Mouse (Mus musculus) midbrain, embryonic 11.5 days (tissue): ENCODE results near the gene Dscam. TPM values are rescaled to one million over a fixed set of nuclear protein-coding genes. Genes with fewer than 3 reads are reported as not detected.
A peak's percentile ranks its signal among the peaks of the same experiment; 100 is the strongest.

Experiments
- ATAC-seq: fragments of 200-750 bp; cut with Nextera tagmentation; 2 replicates; pipeline ENCODE4 v1.8.0; 2017; ENCODE audit warnings: moderate TSS enrichment, moderate library complexity; ENCODE audit not compliant: low FRiP score
- DNase-seq: peaks from one replicate; pipeline ENCODE4 v3.0.0; 2015; ENCODE audit warnings: low spot score; ENCODE audit errors: missing footprints
- H3K27ac ChIP-seq: fragments of 300-500 bp; sonication (generic); 2 replicates; pipeline ENCODE4 v1.5.1; 2014; ENCODE audit warnings: low read depth, low read length
- H3K27me3 ChIP-seq: fragments of 300-500 bp; sonication (generic); 2 replicates; pipeline ENCODE4 v1.6.1; 2014; ENCODE audit warnings: mild to moderate bottlenecking, low read length, moderate library complexity, mixed read lengths; ENCODE audit not compliant: control insufficient read depth, insufficient read depth
- H3K36me3 ChIP-seq: fragments of 300-500 bp; sonication (generic); 2 replicates; pipeline ENCODE4 v1.6.1; 2014; ENCODE audit warnings: mild to moderate bottlenecking, low read length, moderate library complexity, mixed read lengths; ENCODE audit not compliant: control insufficient read depth, insufficient read depth
- H3K4me1 ChIP-seq: fragments of 300-500 bp; sonication (generic); 2 replicates; pipeline ENCODE4 v1.6.1; 2014; ENCODE audit warnings: low read length; ENCODE audit not compliant: control insufficient read depth, insufficient read depth
- H3K4me2 ChIP-seq: fragments of 300-500 bp; sonication (generic); 2 replicates; pipeline ENCODE4 v1.6.1; 2014; ENCODE audit warnings: mild to moderate bottlenecking, moderate library complexity
- H3K4me3 ChIP-seq: fragments of 300-500 bp; sonication (generic); 2 replicates; pipeline ENCODE4 v1.5.1; 2014; ENCODE audit warnings: low read depth, low read length
- H3K9ac ChIP-seq: fragments of 300-500 bp; sonication (generic); 2 replicates; pipeline ENCODE4 v1.6.1; 2014; ENCODE audit warnings: low read length
- H3K9me3 ChIP-seq: fragments of 300-500 bp; sonication (generic); 2 replicates; pipeline ENCODE4 v1.6.1; 2016; ENCODE audit warnings: low read length; ENCODE audit not compliant: control insufficient read depth
- WGBS: fragments of 180-500 bp; shearing (Covaris S2); extraction: QIAGEN DNeasy Blood & Tissue Kit; methylation state at CpG from one replicate; pipeline ENCODE4 v1.1.7; 2014; 5-methylcytosine and 5-hydroxymethylcytosine counted together
- polyA plus RNA-seq: library from polyadenylated mRNA; unstranded; fragments of >200 nt; fragmentation: Nextera tagmentation; extraction: Ambion mirVana; gene quantifications from 2 replicates; pipeline ENCODE4 v1.2.1, GENCODE M21; 2014

Gene Dscam
- polyA plus RNA-seq, 1 experiment from 2014 or later = 2.9 TPM

- H3K9ac ChIP-seq = no peak overlapping the region
- no peaks in the 10 kb centered on the region for H3K36me3 ChIP-seq
- H3K4me1 ChIP-seq = no peaks in the 10 kb centered on the region
- no peaks in the 10 kb centered on the region for H3K9me3 ChIP-seq
- H3K4me2 ChIP-seq = no peak overlapping the region
- DNase-seq (peak; percentile 90), ATAC-seq (no peak)
- 13% methylated on average over 2 of the region's 2 CpGs for WGBS
- no peak overlapping the region for H3K27ac ChIP-seq
- no peaks in the 10 kb centered on the region for H3K27me3 ChIP-seq
- H3K4me3 ChIP-seq = no peak overlapping the region
Observed at GRCm38 (mm10) chr16:96718221-96718620, 452.3 kb downstream of the Dscam start.

- H3K4me3 ChIP-seq = no peak overlapping the region
- no peak for ATAC-seq
- no peaks in the 10 kb centered on the region for H3K27me3 ChIP-seq
- 89% methylated on average over 2 of the region's 2 CpGs for WGBS
- H3K9ac ChIP-seq = no peak overlapping the region
- H3K36me3 ChIP-seq = no peaks in the 10 kb centered on the region
- no peak overlapping the region for H3K4me2 ChIP-seq
- no peaks in the 10 kb centered on the region for H3K9me3 ChIP-seq
- DNase-seq = no peak
- H3K27ac ChIP-seq = no peak overlapping the region
- H3K4me1 ChIP-seq = no peaks in the 10 kb centered on the region
Observed at GRCm38 (mm10) chr16:96716633-96717032, 453.9 kb downstream of the Dscam start.

- Histone ChIP-seq H3K4me3 (no peak overlapping the region), H3K9ac (no peak overlapping the region), H3K27me3 (no peaks in the 10 kb centered on the region), H3K4me2 (no peak overlapping the region), H3K4me1 (no peaks in the 10 kb centered on the region), H3K9me3 (no peaks in the 10 kb centered on the region), H3K36me3 (no peaks in the 10 kb centered on the region), H3K27ac (no peak overlapping the region)
- DNase-seq (peak; percentile 81), ATAC-seq (no peak)
- 64% methylated on average over 4 of the region's 4 CpGs for WGBS
Observed at GRCm38 (mm10) chr16:96711935-96712334, 458.6 kb downstream of the Dscam start.

- H3K4me2 ChIP-seq = no peak overlapping the region
- H3K4me3 ChIP-seq = no peak overlapping the region
- DNase-seq (no peak), ATAC-seq (no peak)
- no peaks in the 10 kb centered on the region; the same call in 1 of the 2 replicates for H3K4me1 ChIP-seq
- H3K9ac ChIP-seq = no peak overlapping the region
- 87% methylated on average over 3 of the region's 3 CpGs for WGBS
- no peaks in the 10 kb centered on the region for H3K27me3 ChIP-seq
- no peaks in the 10 kb centered on the region for H3K36me3 ChIP-seq
- no peak overlapping the region for H3K27ac ChIP-seq
- no peaks in the 10 kb centered on the region for H3K9me3 ChIP-seq
Observed at GRCm38 (mm10) chr16:96700551-96700950, 470.0 kb downstream of the Dscam start.

GRCm38 (mm10) chr16:96695882-96696281 lies 474.7 kb downstream of the Dscam start:
- DNase-seq (no peak), ATAC-seq (no peak)
- Histone ChIP-seq H3K9ac (no peak overlapping the region), H3K36me3 (no peaks in the 10 kb centered on the region), H3K27me3 (no peaks in the 10 kb centered on the region), H3K4me2 (no peak overlapping the region), H3K27ac (no peak overlapping the region), H3K4me3 (no peak overlapping the region), H3K4me1 (no peaks in the 10 kb centered on the region; the same call in 1 of the 2 replicates), H3K9me3 (no peaks in the 10 kb centered on the region)
- 78% methylated on average over 4 of the region's 4 CpGs for WGBS

GRCm38 (mm10) chr16:96691576-96691975 lies 479.0 kb downstream of the Dscam start:
- H3K4me2 ChIP-seq = no peak overlapping the region
- 86% methylated on average over 6 of the region's 6 CpGs for WGBS
- no peak overlapping the region for H3K9ac ChIP-seq
- H3K4me1 ChIP-seq = peaks cover 8% of the 10 kb centered on the region
- no peak for ATAC-seq
- no peaks in the 10 kb centered on the region for H3K9me3 ChIP-seq
- H3K27me3 ChIP-seq = no peaks in the 10 kb centered on the region
- no peaks in the 10 kb centered on the region for H3K36me3 ChIP-seq
- peak; percentile 45 for DNase-seq
- H3K27ac ChIP-seq = no peak overlapping the region
- H3K4me3 ChIP-seq = no peak overlapping the region

GRCm38 (mm10) chr16:96690052-96690451 lies 480.5 kb downstream of the Dscam start:
- H3K27me3 ChIP-seq = no peaks in the 10 kb centered on the region
- no peak overlapping the region for H3K27ac ChIP-seq
- no peak overlapping the region for H3K4me2 ChIP-seq
- DNase-seq = no peak
- H3K9me3 ChIP-seq = no peaks in the 10 kb centered on the region
- WGBS = 18% methylated on average over 1 of the region's 2 CpGs
- peak; percentile 77 for ATAC-seq
- no peaks in the 10 kb centered on the region for H3K36me3 ChIP-seq
- no peak overlapping the region for H3K4me3 ChIP-seq
- H3K9ac ChIP-seq = no peak overlapping the region
- H3K4me1 ChIP-seq = peaks cover 8% of the 10 kb centered on the region

- H3K4me2 ChIP-seq = no peak overlapping the region
- no peaks in the 10 kb centered on the region for H3K9me3 ChIP-seq
- H3K4me1 ChIP-seq = peaks cover 8% of the 10 kb centered on the region
- no peak overlapping the region for H3K27ac ChIP-seq
- H3K27me3 ChIP-seq = no peaks in the 10 kb centered on the region
- no peak overlapping the region for H3K9ac ChIP-seq
- ATAC-seq = no peak
- DNase-seq = no peak
- no peak overlapping the region for H3K4me3 ChIP-seq
- no peaks in the 10 kb centered on the region for H3K36me3 ChIP-seq
- WGBS = 0% methylated on average over 1 of the region's 1 CpGs
Observed at GRCm38 (mm10) chr16:96689419-96689818, 481.1 kb downstream of the Dscam start.

- Histone ChIP-seq H3K36me3 (no peaks in the 10 kb centered on the region), H3K4me1 (peaks cover 6% of the 10 kb centered on the region), H3K4me3 (no peak overlapping the region), H3K9me3 (no peaks in the 10 kb centered on the region), H3K27me3 (no peaks in the 10 kb centered on the region), H3K27ac (no peak overlapping the region), H3K4me2 (no peak overlapping the region), H3K9ac (no peak overlapping the region)
- DNase-seq (peak; percentile 85), ATAC-seq (no peak)
- 94% methylated on average over 14 of the region's 14 CpGs for WGBS
Observed at GRCm38 (mm10) chr16:96685065-96685464, 485.5 kb downstream of the Dscam start.

- H3K4me3 ChIP-seq = no peak overlapping the region
Observed at GRCm38 (mm10) chr16:96684581-96684980, 486.0 kb downstream of the Dscam start.

More at GRCm38 (mm10) chr16:96684581-96684980, 486.0 kb downstream of the Dscam start:
- H3K4me2 ChIP-seq = no peak overlapping the region
- no peaks in the 10 kb centered on the region for H3K36me3 ChIP-seq
- no peak overlapping the region for H3K27ac ChIP-seq
- no peaks in the 10 kb centered on the region for H3K9me3 ChIP-seq
- no peaks in the 10 kb centered on the region for H3K27me3 ChIP-seq
- H3K4me1 ChIP-seq = peaks cover 3% of the 10 kb centered on the region
- no peak overlapping the region for H3K9ac ChIP-seq
- peak; percentile 61; the same call in 1 of the 2 replicates for ATAC-seq
- 26% methylated on average over 4 of the region's 4 CpGs for WGBS
- DNase-seq = peak; percentile 96
